Mouse (Mus musculus) hindbrain, embryonic 11.5 days (tissue): ENCODE data around the gene Tppp3. TPM values are rescaled to one million over a fixed set of nuclear protein-coding genes. Genes with fewer than 3 reads are reported as not detected.

Experiments
- ATAC-seq: fragments of 200-750 bp; cut with Nextera tagmentation; 2 replicates; pipeline ENCODE4 v1.8.0; 2017; ENCODE audit warnings: mild to moderate bottlenecking, moderate TSS enrichment, moderate library complexity; ENCODE audit not compliant: low FRiP score
- DNase-seq: peaks from one replicate; pipeline ENCODE4 v3.0.0-alpha.2; 2015; ENCODE audit warnings: low spot score
- H3K27ac ChIP-seq: fragments of 300-500 bp; sonication (generic); 2 replicates; pipeline ENCODE4 v1.5.1; 2014; ENCODE audit warnings: mild to moderate bottlenecking, low read depth, low read length
- H3K27me3 ChIP-seq: fragments of 300-500 bp; sonication (generic); 2 replicates; pipeline ENCODE4 v1.6.1; 2014; ENCODE audit warnings: mild to moderate bottlenecking, low read length, moderate library complexity, mixed read lengths; ENCODE audit not compliant: control insufficient read depth, insufficient read depth
- H3K36me3 ChIP-seq: fragments of 300-500 bp; sonication (generic); 2 replicates; pipeline ENCODE4 v1.6.1; 2014; ENCODE audit warnings: mild to moderate bottlenecking, low read length, moderate library complexity, mixed read lengths; ENCODE audit not compliant: control insufficient read depth, insufficient read depth
- H3K4me1 ChIP-seq: fragments of 300-500 bp; sonication (generic); replicated peaks from 2 replicates; pipeline ENCODE4 v1.6.1; 2014; ENCODE audit warnings: low read length, mixed read lengths; ENCODE audit not compliant: control insufficient read depth, insufficient read depth
- H3K4me2 ChIP-seq: fragments of 300-500 bp; sonication (generic); replicated peaks from 2 replicates; pipeline ENCODE4 v1.6.1; 2014; ENCODE audit warnings: mild to moderate bottlenecking, low read depth, low read length
- H3K4me3 ChIP-seq: fragments of 300-500 bp; sonication (generic); 2 replicates; pipeline ENCODE4 v1.5.1; 2014; ENCODE audit warnings: low read depth, low read length
- H3K9ac ChIP-seq: fragments of 300-500 bp; sonication (generic); 2 replicates; pipeline ENCODE4 v1.6.1; 2014; ENCODE audit warnings: low read depth, low read length
- H3K9me3 ChIP-seq: fragments of 300-500 bp; sonication (generic); 2 replicates; pipeline ENCODE4 v1.6.1; 2016; ENCODE audit warnings: low read length; ENCODE audit not compliant: control insufficient read depth
- WGBS: fragments of 180-500 bp; shearing (Covaris S2); extraction: QIAGEN DNeasy Blood & Tissue Kit; methylation state at CpG from one replicate; pipeline ENCODE4 v1.1.7; 2014; 5-methylcytosine and 5-hydroxymethylcytosine counted together
- polyA plus RNA-seq: library from polyadenylated mRNA; unstranded; fragments of >200 nt; fragmentation: Nextera tagmentation; extraction: Ambion mirVana; gene quantifications from 2 replicates; pipeline ENCODE4 v1.2.1, GENCODE M21; 2014

The Tppp3 gene
- polyA plus RNA-seq, 1 experiment from 2014 or later, result 218 TPM

GRCm38 (mm10) chr8:105472983-105473382 lies 1.7 kb upstream of the Tppp3 start:
- DNase-seq (no peak), ATAC-seq (no peak)
- H3K27me3 ChIP-seq, result peaks cover 8% of the 10 kb centered on the region
- H3K27ac ChIP-seq, result no peak overlapping the region
- H3K4me3 ChIP-seq, result no peak overlapping the region
- no peaks in the 10 kb centered on the region for H3K9me3 ChIP-seq
- H3K36me3 ChIP-seq, result no peaks in the 10 kb centered on the region
- 42% methylated on average over 9 of the region's 9 CpGs for WGBS
- H3K4me1 ChIP-seq, result peaks cover 40% of the 10 kb centered on the region
- no peak overlapping the region for H3K4me2 ChIP-seq
- no peak overlapping the region for H3K9ac ChIP-seq

GRCm38 (mm10) chr8:105472414-105472932 lies 1.1 kb upstream of the Tppp3 start:
- WGBS, result 14% methylated on average over 23 of the region's 23 CpGs
- ATAC-seq (no peak), DNase-seq (peak; percentile 34)
- no peaks in the 10 kb centered on the region for H3K36me3 ChIP-seq
- no peak overlapping the region; the same call in 1 of the 2 replicates for H3K4me2 ChIP-seq
- H3K9me3 ChIP-seq, result no peaks in the 10 kb centered on the region
- no peak overlapping the region for H3K4me3 ChIP-seq
- no peak overlapping the region for H3K27ac ChIP-seq
- H3K27me3 ChIP-seq, result peaks cover 8% of the 10 kb centered on the region
- H3K9ac ChIP-seq, result no peak overlapping the region
- H3K4me1 ChIP-seq, result peaks cover 40% of the 10 kb centered on the region

GRCm38 (mm10) chr8:105470681-105471313 lies 529 bp downstream of the Tppp3 start:
- H3K4me2 ChIP-seq, result peak overlapping the region; percentile 65
- H3K27ac ChIP-seq, result peak overlapping the region; percentile 91
- no peaks in the 10 kb centered on the region for H3K9me3 ChIP-seq
- peak overlapping the region; percentile 43 for H3K4me3 ChIP-seq
- no peak for DNase-seq
- WGBS, result 18% methylated on average over 11 of the region's 11 CpGs
- H3K27me3 ChIP-seq, result peaks cover 8% of the 10 kb centered on the region
- peaks cover 40% of the 10 kb centered on the region for H3K4me1 ChIP-seq
- H3K9ac ChIP-seq, result peak overlapping the region; percentile 54
- peak; percentile 84 for ATAC-seq
- 0 out of 2 replicates have a peak, but pooled peaks cover 2% of the 10 kb centered on the region for H3K36me3 ChIP-seq

- H3K9ac ChIP-seq, result peak overlapping the region; percentile 54
- 59% methylated on average over 5 of the region's 5 CpGs for WGBS
Observed at GRCm38 (mm10) chr8:105470262-105470661, 1.1 kb downstream of the Tppp3 start.

GRCm38 (mm10) chr8:105469816-105470215 lies 1.5 kb downstream of the Tppp3 start:
- ATAC-seq (no peak), DNase-seq (peak; percentile 11)
- Histone ChIP-seq H3K36me3 (0 out of 2 replicates have a peak, but pooled peaks cover 2% of the 10 kb centered on the region), H3K27me3 (peaks cover 6% of the 10 kb centered on the region), H3K4me2 (peak overlapping the region; percentile 65), H3K4me3 (peak overlapping the region; percentile 43), H3K9ac (peak overlapping the region; percentile 54), H3K9me3 (no peaks in the 10 kb centered on the region), H3K27ac (peak overlapping the region; percentile 91), H3K4me1 (peaks cover 34% of the 10 kb centered on the region)
- 91% methylated on average over 5 of the region's 5 CpGs for WGBS

More at GRCm38 (mm10) chr8:105470262-105470661, 1.1 kb downstream of the Tppp3 start:
- Histone ChIP-seq H3K27me3 (peaks cover 8% of the 10 kb centered on the region), H3K36me3 (0 out of 2 replicates have a peak, but pooled peaks cover 2% of the 10 kb centered on the region), H3K4me1 (peaks cover 38% of the 10 kb centered on the region), H3K9me3 (no peaks in the 10 kb centered on the region), H3K4me2 (peak overlapping the region; percentile 65), H3K27ac (peak overlapping the region; percentile 91), H3K4me3 (peak overlapping the region; percentile 43)
- no peak for ATAC-seq
- DNase-seq, result no peak

- H3K4me3 ChIP-seq, result no peak overlapping the region
- 33% methylated on average over 6 of the region's 6 CpGs for WGBS
- H3K36me3 ChIP-seq, result 0 out of 2 replicates have a peak, but pooled peaks cover 2% of the 10 kb centered on the region
- peak overlapping the region; percentile 91 for H3K27ac ChIP-seq
- peak; percentile 60 for ATAC-seq
- no peaks in the 10 kb centered on the region for H3K9me3 ChIP-seq
- H3K4me2 ChIP-seq, result peak overlapping the region; percentile 65
- peak overlapping the region; percentile 42 for H3K9ac ChIP-seq
- peaks cover 29% of the 10 kb centered on the region for H3K4me1 ChIP-seq
- H3K27me3 ChIP-seq, result peaks cover 6% of the 10 kb centered on the region
- DNase-seq, result peak; percentile 74
Observed at GRCm38 (mm10) chr8:105469041-105469695, 2.2 kb downstream of the Tppp3 start.

- Histone ChIP-seq H3K27ac (peak overlapping the region; percentile 91), H3K4me1 (peaks cover 27% of the 10 kb centered on the region), H3K9me3 (no peaks in the 10 kb centered on the region), H3K4me3 (no peak overlapping the region), H3K27me3 (peaks cover 3% of the 10 kb centered on the region), H3K9ac (no peak overlapping the region), H3K4me2 (no peak overlapping the region), H3K36me3 (0 out of 2 replicates have a peak, but pooled peaks cover 2% of the 10 kb centered on the region)
- no peak for DNase-seq
- no peak for ATAC-seq
- 92% methylated on average over 27 of the region's 27 CpGs for WGBS
Observed at GRCm38 (mm10) chr8:105468002-105468720, 3.2 kb downstream of the Tppp3 start.

GRCm38 (mm10) chr8:105467396-105467985 lies 3.8 kb downstream of the Tppp3 start:
- 92% methylated on average over 10 of the region's 10 CpGs for WGBS
- Histone ChIP-seq H3K27ac (no peak overlapping the region), H3K9me3 (no peaks in the 10 kb centered on the region), H3K4me3 (no peak overlapping the region), H3K9ac (no peak overlapping the region), H3K27me3 (no peaks in the 10 kb centered on the region; the same call in 1 of the 2 replicates), H3K4me1 (peaks cover 22% of the 10 kb centered on the region), H3K36me3 (0 out of 2 replicates have a peak, but pooled peaks cover 2% of the 10 kb centered on the region), H3K4me2 (no peak overlapping the region)
- no peak for ATAC-seq
- DNase-seq, result no peak
